Mouse (Mus musculus): ENCODE data around the gene Wdfy1.

Wdfy1 gene

GRCm38 (mm10) chr1:79711147-79712126 is 64.5 kb downstream of the Wdfy1 start:
- DNase-seq (ENCODE audit: low read depth, low spot score), result no peak

DNA sequence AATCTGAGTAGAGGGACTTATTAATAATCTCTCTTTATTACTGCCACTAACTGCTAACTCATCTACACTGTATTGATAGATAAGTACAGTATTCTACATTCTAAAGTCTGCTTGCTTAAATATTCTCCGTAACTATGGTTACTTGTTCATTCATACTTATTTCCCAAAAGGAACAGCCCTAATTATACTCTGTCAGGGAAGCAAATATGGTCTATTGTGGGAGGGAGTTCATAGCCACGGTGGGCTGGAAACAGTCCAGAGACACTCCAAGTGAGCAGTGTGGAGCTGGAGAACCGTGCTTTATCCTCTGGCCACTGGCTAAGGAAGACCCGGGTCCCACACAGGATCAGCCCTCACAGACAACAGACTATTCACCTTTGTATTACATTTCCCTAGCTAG is 65.3 kb downstream of the Wdfy1 start:
- no peak for DNase-seq (ENCODE audit: low read depth, low spot score)

GRCm38 (mm10) chr1:79710216-79710615 is 65.7 kb downstream of the Wdfy1 start:
- no peak for DNase-seq (ENCODE audit: low read depth, low spot score)

- no peak for DNase-seq (ENCODE audit: low read depth, low spot score)
These were observed 68.6 kb downstream of the Wdfy1 start for GRCm38 (mm10) chr1:79707383-79707782.

DNA sequence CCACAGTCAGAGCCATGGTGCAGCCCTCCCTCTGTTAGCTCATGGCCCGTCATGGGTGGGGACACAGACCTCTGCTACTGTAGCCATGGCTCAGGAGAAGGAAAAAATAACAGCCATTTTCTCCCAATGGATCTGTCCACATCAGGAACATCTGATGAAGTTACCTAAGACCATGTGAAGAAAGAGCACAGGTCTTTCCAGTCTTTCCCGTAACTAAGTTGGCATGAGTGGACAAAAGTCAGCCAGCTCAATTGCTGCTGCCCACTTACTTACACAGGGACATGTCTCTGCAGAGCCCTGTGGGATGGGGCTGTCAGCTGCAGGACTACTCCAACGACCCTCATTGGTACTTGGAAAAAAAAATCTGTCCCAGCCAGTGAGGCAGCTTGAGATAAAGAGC is 69.2 kb downstream of the Wdfy1 start:
- DNase-seq (ENCODE audit: low read depth, low spot score), result no peak

DNA sequence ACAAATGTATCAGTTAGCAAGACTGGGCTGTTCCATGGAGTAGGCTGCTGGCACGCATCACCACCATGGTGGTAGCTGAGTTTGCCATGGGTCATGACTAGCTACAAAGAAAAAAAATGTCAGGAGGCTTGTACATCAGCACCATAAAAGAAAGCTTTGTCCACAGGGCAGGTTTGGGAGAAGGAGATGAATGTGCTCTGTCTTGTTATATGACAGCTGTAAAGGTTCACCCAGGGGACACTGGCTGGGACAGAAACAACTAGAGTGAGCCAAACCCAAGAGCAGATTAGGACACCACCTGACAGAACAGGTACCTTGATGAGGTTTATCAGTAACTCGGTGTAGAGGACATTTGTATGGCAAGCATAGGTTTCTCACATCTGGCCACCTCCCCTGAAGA is 71.3 kb downstream of the Wdfy1 start:
- no peak for DNase-seq (ENCODE audit: low read depth, low spot score)

DNA sequence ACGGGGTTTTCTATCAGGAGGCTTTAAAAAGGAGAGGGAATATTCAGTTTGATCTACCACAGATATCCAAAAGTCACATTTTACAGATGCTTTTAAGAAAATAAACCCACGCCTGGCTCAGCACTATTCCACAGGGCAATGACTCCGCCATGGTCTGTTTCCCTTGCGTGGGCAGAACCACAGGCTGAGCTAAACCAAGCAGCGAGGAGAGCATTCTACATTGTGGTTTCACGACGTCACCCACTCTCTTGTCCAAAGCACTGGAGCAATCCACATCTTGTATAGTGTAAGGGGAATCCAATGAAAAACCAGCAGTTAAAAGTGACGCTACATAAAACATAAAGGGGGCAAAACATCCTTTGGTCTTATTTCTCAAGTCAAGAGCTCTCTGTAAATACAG is 72.4 kb downstream of the Wdfy1 start:
- no peak for DNase-seq (ENCODE audit: low read depth, low spot score)

- DNase-seq (ENCODE audit: low read depth, low spot score), result no peak
These were observed 77.4 kb downstream of the Wdfy1 start for GRCm38 (mm10) chr1:79698506-79698905.

DNA sequence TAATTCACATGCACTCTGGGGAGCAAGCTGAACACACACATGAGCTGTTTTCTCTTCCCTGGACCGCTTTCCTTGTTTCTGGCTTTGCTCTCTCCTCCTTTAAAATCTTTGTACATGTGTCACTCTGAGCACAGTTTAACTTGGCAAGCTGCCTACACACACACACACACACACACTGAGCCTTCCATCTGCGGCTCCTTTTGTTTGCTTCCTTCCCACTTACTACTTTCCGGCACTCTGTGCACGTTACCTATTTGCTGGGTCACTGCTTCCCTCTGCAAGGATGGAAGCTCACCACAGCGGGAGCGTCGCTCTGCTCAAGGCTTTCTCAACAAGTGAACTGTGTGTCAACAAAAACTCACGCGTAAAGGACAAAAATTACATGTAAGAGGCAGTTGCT is 78.6 kb downstream of the Wdfy1 start:
- DNase-seq (ENCODE audit: low read depth, low spot score), result no peak

DNA sequence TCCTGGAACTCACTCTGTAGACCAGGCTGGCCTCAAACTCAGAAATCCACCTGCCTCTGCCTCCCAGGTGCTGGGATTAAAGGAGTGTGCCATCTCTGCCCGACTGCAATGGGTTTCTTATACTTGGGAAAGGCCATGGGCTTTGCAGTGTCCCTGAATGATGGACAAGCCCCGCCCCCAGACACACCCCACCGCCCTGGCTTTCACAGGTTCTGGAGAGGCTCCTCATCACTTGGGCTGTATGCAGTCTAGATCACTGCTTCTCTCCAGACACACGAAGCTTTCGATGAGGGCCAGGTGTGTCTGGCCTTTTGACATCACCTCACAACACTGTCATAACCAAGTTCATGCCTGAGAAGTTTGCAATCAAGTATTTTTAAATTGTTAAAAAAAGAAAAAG is 79.0 kb downstream of the Wdfy1 start:
- no peak for DNase-seq (ENCODE audit: low read depth, low spot score)

GRCm38 (mm10) chr1:79692482-79692881 is 83.5 kb downstream of the Wdfy1 start:
- no peak for DNase-seq (ENCODE audit: low read depth, low spot score)

GRCm38 (mm10) chr1:79687254-79687653 is 88.7 kb downstream of the Wdfy1 start:
- no peak for DNase-seq (ENCODE audit: low read depth, low spot score)

DNA sequence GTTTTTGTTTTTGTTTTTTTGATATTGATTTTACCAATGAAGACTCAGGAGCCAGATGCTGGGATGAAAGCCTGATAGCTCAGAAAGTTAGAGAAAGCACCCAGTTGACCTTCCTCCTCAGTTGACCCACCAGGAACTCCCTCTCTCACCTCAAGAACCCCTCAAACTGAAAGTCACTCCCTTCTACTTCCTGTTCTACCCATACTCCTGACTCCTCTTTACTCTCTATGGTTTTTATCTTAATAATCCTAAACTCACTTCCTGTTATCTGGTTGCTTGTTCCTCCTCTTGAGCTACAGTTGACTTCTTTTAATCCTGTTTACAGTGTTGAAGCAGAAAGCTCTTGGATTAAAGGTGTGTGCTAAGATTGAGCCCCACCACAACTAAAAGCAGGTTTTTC is 91.9 kb downstream of the Wdfy1 start:
- no peak for DNase-seq (ENCODE audit: low read depth, low spot score)

GRCm38 (mm10) chr1:79682936-79683335 is 93.0 kb downstream of the Wdfy1 start:
- no peak for DNase-seq (ENCODE audit: low read depth, low spot score)

- DNase-seq (ENCODE audit: low read depth, low spot score), result no peak
These were observed 95.2 kb downstream of the Wdfy1 start for GRCm38 (mm10) chr1:79680777-79681176.

- no peak for DNase-seq (ENCODE audit: low read depth, low spot score)
These were observed 97.7 kb downstream of the Wdfy1 start for GRCm38 (mm10) chr1:79678117-79678684.

- no peak for DNase-seq (ENCODE audit: low read depth, low spot score)
These were observed 100.2 kb downstream of the Wdfy1 start for GRCm38 (mm10) chr1:79675716-79676115.

DNA sequence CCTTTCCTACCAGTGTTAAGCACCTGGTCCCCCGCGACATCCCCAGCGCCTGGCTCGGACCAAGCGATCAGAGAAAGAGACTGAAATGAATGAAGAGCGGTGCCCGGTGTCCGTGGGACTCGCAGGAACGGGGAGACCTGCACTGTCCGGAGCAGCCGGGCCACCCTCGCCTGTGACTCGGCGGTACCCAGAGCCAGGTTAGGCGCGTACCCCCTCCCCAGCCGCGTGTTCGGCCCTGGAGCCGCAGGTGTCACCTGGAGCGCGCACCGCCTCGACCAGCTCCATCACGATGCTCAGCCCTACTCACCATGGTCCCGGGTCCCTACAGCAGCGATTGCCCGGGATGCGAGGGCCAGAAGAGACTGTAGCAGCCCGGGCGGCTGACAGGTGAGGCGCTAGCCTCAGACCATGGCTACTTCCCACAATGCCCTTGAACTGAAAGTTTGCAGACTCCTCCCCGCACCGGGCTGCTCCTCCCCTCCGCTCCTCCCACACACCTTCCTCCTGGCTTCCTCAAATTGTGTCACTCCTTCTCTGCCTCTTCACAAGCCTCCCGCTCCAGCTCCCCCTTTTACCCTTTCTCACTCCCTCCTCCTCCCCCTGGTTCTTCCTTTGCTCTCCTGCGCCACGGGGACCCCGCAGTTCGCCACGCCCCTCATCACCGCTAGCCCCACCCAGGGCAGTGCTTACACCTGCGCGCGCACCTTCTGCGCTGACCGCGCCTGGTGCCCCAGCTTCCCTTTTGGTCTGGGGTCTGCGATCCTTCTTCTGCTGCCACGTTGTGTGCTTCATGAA is 104.2 kb downstream of the Wdfy1 start, which contains the start of gene Ap1s3:
Gene Ap1s3 (minus strand): TSS at position 430 of the 795 bp plus-strand sequence.
- peak; percentile 34 for DNase-seq (ENCODE audit: low read depth, low spot score)

DNA sequence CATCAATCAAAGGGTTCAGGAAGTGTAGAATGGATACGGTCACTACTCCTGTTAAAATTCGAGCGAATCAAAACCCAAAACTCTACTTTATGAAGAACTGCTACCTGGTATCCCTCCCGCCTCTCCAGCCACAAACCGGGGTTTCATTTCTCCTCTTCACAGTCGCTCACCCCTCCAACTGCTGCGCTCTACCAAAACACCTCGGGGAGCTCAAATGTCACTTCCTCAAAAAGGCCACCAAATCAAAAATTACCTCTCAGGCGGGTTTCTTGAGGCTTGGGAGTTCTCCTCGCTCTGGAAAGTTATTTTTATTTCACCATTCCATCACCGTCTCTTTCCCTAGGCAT is 104.8 kb downstream of the Wdfy1 start:
- no peak for DNase-seq (ENCODE audit: low read depth, low spot score)

- no peak for DNase-seq (ENCODE audit: low read depth, low spot score)
These were observed 106.4 kb downstream of the Wdfy1 start for GRCm38 (mm10) chr1:79669419-79669974.

- no peak for DNase-seq (ENCODE audit: low read depth, low spot score)
These were observed 111.0 kb downstream of the Wdfy1 start for GRCm38 (mm10) chr1:79664911-79665310.

DNA sequence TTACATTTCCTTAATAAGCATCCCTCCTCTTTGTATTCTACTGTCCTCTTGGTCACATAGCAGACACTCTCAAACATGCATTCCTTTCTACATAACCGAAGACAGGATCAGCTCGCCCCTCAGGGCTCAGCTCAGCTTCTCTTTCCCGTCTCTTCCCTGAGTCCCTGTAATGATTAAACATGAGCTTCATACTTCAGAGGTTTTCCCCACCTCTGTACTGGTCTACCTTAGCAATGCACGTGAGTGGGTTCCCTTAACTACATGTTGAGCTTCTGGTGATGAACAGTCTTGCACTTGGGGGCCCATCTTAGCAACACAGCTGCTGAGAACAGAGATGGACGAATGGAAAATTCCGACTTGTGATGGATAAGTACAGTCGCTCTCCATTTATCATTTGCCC is 116.3 kb downstream of the Wdfy1 start:
- no peak for DNase-seq (ENCODE audit: low read depth, low spot score)

Measured in c-Kit-negative CD71-positive TER-119-positive erythroid progenitor cells, embryonic 14.5 days (primary cell).